Mouse (Mus musculus) embryo, embryonic 9.5 days (tissue): ENCODE measurements around the gene Traf5.

Experiments used
- DNase-seq: peaks from one replicate; pipeline ENCODE4 v3.0.0-alpha.2; 2017; ENCODE audit errors: extremely low spot score

Gene Traf5

DNA sequence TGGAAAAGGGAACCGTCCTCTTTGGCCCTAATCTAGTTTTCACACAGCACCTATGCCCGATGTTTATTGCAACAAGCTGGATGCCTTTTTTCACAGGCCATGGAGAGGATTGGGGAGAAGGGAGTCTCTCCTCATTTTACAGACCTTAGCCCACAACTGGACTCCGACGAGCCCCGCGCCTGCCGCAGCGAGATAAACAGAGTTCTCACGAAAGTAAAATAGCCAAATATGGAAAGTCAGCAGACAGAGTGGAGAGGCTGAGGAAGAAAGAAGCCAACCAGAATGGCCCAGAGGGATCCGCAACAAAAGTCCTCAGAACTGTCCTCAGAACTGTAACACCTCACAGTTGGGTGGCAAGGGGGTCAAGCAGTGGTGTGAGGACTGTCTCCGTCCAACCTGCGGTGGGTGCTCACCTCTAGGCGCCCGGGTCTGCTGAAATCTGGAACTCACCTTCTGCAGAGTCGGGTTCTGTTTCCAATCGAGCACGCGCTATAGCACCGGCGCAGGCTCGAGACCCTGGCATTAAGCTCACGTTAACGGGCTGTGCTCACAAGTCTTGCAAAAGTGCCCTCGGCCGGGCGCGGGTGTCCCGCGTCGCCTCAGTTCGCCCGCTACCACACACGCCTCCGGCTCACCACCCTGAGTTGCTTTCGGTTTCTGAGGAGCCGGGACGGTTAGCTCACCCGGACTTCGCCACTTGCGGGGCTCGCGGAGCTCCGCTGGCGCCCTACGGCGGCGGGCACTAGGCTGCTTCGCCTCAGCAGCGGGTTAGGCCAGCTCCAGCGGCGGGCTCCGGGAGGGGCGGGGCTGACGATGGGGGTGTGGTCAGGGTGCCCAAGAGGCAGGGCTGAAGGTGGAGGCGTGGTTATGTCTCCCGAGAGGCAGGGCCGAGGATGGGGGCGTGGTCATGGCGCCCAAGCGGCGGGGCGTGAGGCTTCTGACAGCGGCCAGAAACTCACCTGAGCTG is at the start of gene Traf5:
TSS of gene Traf5 (minus strand) at position 754 of the 967 bp plus-strand sequence.
- peak; percentile 96 for DNase-seq

DNA sequence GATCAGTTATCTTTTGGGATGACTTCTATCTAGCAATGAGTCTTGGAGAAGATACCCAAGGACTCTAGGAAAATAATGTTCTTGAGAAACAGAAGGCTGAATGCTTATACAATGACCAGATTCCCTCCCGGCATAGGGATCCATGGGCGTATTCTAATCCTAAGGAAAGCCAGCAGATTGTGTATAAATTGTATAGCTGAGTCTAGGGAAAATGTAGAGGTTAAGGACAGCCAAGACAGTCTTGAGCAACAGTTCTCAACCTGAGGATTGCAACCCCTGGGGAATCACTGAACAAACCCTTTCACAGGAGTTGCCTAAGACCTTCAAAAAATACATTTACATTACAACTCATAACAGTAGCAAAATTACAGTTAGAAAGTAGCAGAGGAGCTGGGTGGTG is 48.0 kb upstream of the Traf5 start:
- no peak for DNase-seq

DNA sequence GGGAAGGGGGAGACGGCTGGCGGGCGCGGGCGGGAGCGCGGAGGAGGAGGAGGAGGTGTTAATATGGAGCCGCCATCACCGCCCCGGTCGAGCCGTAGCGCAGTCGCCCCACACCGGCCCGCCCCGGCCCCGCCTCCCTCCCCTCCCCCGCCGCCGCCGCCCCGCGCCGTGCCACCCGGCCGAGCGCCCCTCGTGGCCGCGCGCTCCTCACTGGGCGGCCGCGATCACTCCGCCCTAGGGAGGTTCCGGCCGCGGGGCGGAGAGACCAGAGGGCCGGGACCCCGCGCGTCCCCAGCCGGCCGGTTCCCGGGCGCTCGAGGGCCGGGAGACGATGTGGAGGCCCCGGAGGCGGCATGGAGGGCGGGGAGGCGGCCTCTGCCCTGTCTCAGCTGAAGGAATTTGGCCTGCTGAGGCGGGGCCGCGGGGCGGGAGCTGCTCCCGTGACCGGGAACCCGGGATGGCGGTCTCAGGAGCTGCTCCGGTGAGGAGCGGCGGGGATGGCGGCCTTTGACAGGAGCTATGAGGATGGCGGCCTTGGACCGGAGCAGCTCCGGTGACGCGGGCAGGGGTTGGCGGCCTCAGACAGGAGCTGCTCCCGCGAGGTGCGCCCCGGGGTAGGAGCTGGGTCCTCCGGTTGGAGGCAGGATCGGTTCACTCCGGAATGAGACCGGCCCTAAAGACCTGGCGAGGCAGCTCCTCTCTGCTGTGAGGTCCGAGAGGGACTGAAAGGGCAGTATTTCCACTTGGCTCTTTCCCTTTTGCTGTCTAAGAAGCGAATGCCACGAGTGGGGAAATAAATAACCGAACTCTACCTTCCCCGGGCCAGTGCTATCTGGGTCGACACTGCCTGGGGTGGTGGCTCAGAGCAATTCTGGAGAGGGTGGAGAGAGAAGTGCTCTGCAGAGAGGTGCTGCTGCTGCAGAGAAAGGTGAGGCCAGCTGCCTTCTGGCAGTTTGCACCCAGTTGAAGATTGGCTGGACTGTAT is 45.9 kb upstream of the Traf5 start, which contains the start of gene Rcor3:
TSS of gene Rcor3 (minus strand) at position 137 of the 985 bp plus-strand sequence.
- DNase-seq: peak; percentile 85

DNA sequence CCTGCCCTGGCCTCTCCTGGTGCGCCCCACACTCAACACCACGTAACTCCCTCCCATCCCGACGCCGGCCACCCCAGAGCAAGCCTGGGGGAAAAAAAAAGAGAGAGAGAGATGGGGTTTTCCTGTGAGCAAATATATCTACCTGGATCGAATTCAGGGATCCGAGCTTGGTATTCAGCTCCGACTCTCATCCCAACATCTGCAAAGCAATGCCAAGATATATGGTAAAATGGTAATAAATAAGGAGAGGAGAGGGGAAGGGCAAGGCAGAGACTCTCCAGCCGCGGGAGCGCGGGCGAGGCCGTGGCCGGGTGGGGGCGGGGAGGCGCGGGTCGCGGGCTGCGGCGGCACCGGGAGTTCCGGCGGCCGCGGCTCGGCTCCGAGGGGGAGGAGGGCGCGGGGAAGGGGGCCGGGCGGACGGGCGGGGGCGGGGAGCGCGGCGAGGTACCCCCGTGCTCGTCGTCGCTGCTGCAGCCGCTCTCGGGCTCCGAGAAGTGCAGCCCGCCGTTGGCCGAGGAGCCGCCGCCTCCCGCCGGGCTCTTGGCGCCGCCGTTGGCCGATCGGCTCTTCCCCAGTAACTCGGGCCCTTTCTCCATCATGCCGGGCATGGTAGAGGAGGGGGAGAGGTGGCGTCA is 45.0 kb upstream of the Traf5 start:
- DNase-seq: no peak

DNA sequence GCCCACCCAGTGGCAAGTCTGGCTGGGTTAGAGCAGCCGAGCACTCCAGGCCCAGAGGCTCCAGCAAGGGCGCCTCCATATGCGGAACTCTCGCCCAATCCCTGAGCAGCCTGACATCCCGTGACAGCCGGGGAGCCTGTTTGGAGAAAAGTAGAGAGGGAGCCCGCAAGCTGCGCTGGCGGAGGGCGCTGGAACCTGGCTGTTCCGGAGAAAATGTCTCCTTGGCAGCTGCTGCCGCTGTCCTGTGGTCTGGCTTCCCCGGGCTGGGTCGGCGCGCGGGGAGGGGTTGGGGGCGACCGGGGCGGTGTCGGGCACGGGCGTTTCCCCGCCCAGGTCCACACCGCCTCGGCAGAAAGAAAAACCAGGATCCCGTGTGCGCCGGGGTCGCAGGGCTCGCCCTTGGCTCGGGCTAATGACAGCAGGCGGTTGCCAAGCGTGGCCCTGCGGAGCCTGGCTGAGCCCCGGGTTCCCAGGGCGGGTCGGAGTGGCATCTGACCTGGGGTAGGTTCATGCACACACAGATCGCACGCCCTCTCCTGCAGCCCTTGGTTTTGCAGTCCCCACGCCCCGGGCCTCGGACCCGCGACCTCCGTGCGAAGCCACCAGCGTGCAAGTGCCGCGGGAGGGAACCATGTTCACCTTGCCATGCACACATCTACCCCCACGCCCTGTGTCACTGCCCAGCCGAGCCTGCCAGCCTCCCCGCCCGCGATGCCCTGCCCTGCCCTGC is 44.4 kb upstream of the Traf5 start:
- DNase-seq: peak; percentile 85

DNA sequence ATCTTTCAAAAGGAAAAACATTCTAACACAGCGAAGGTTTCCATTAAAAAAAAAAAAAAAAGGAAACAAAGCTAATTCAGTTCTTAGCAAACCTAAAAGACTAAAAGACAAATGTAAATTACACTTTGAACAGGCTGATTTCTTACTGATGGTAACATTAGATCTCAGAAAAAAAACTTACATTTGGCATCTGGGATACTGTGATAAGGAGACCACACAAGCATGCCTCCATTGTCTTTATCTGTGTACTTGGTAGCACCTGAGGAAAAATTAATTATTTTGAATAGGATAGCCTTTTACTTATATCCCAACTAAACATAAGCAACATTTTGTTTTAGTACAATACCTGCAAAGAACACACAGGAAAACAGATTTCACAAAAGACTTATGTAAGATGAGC is 37.8 kb upstream of the Traf5 start:
- DNase-seq: no peak

DNA sequence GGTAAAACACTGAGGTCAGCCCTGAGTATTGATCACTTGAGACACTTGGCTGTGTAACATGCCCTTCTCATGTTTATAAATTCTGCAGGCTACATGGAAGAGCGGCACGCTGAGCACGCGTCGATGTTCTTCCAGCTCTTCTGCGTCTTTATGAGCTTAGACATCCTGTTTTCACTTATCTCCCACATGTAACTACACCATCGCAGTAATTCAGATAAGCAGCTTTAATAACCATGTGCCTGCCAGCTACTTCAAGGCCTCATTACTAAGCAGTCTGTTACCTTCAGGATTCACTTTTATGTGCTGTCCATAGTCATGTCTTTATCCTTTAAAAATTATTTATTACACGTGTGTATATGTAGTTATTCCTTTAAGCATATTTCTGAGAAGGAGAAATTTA is 36.0 kb upstream of the Traf5 start:
- DNase-seq: no peak

DNA sequence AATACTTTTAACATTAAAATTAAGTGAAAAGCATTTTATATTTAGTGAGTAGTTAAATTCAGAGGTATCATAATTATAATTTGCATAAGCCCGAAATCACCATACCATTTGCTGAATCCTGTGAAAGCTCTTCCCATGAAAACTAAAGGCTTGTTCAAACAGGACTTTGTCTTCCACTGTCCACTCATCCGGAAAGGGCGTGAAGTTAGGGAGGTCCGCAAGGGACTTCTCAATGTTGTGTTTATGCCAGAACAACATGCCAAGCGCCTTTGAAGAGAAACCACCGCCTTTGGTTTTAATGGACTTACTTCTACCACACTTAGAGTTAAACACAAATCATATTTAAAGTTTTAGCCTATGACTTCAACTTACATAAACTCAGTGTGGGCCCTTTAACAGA is 33.4 kb upstream of the Traf5 start:
- DNase-seq: no peak

DNA sequence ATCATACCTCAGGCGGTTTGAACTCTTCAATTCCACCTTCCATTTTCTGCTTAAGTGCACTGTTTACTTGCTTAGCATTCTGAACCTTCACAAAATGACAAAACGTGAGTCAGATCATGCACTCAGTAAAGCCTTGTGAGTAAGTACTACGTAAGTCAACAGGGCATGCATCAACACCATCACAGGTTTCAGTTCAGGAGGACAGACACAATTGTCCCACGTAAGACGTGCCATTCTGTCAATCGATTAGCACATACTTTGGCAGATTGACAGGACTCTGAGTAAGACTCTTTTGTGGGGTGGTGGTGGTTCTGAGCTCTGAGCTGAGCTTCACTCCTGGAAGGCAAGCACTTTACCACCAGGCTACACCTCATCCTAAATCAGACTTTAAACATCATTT is 23.9 kb upstream of the Traf5 start:
- DNase-seq: no peak

DNA sequence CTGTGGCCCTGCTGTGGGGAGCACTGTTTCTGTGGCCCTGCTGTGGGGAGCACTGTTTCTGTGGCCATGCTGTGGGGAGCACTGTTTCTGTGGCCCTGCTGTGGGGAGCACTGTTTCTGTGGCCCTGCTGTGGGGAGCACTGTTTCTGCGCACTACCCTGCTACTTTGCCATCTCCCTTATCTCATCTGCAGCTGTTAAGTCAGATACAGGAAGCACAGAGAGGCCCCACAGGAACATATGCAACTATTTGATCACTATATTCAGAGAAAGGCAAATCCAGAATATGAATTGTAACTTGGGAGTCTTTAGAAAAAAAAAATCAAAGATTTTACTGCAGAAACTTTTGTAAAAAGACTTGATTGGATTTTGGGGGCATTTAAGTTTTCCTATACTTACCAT is 23.0 kb upstream of the Traf5 start:
- no peak for DNase-seq

DNA sequence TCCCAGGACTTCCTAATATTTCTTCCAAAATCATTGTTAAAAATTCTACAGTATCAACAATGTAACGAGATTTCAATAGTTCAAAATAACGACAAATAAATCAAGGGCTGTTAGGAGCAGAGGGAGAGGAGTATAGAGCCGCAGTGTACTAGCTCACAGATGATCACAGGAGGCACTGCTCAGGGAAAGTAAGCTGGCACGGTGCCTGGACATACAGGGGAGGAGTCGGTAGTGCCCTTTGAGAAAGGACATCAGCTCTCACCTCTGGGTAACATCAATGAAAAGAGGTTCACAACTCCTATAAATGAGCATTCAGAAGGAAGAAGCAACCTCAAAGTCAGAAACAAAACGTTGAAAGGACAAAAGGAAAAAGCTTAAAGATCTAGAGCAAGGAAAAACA is 16.8 kb upstream of the Traf5 start:
- no peak for DNase-seq

DNA sequence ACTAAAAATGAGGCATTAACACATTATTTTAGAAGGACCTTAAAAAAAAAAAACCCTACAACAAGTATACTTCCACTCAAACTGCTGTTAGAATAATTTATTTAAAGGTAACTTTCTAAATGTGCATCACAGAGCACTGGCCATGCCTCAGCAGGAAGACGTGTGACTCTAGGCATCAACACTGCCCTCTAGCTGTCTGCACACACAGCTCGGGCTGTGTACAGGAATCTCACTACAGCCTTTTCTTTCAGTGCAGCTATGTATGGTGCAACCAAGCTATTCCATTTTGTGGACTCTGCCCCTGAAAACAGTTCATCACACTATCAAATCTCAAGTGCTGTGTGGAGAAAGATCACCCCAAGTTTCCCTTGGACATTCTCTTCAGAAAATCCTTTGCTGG is 15.0 kb upstream of the Traf5 start:
- DNase-seq: no peak

DNA sequence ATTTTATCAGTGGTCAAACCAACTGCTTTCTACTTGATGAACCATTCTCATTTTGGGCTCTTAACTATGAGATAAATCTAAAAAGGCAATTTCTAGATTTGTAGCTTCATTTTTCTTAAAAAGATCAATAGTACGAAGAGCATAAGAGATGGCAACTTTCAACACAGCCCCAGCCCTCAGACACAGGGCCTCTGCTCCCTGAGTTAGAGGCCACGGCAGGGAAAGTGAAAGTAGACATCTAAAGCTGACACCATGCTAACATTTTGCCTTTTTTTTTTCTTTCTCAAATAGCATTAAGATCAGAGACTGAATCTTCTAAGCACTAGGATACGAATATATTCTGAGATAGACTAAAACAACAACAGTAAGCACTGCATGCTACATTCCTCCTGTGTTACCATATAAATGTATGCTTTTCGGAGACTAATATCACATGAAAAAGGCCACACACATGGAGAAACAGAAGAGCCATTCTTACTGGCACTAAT is 13.6 kb upstream of the Traf5 start:
- no peak for DNase-seq

DNA sequence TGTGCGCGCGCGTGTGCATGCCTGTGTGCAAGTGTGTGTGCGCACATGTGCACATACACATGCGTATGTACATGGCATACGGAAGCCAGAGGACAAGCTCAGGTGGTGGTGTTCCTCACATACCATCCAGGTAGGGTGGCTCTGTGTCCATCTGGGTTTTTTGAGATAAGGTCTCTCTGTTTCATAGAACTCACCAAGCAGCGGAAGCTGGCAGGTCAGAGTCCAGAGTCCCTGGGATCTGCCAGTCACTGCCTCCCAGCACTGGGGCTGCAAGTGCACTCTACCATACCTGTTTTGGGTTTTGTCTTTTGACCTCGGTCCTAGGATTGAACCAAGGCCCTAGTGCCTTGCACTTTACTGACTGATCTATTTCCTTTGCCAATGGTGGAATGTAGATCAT is 11.7 kb upstream of the Traf5 start:
- DNase-seq: no peak

DNA sequence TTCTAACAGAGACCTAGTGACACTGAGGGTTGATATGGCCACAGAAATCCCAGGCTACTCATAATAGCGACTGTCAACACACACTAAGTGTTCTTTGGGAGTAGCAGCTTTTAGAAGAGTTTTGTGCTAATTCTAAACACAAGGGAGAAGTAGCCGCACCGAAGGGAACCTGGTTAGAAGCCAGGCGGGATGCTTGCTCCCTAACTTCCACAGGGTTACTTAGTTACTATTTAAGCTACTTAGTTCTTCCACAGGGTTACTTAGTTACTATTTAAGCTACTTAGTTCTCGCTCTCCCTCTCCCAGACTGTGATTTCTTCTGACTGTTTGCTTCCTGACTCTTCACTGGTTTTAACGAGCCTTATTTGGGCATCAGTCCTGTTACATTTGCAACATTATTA is 10.8 kb upstream of the Traf5 start:
- DNase-seq: no peak

DNA sequence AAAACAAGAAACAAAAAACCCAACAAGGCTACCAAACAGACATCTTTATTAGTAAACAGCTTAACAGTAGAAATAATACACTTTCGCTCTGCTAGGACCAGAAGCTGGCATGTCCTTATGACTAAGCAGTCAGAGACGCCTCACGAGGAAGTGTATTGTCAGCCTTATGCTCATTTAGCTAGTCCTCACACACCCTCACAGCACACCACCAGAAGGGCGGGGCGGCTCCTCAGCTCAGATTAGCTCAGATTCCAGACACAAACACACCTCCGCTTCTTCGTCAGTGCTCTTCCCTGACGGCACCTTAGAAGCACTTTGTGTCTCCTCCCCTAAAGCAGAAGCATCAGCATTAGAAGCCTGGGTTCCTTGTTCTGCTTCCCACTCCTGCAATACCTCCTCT is 9.0 kb upstream of the Traf5 start:
- DNase-seq: no peak

DNA sequence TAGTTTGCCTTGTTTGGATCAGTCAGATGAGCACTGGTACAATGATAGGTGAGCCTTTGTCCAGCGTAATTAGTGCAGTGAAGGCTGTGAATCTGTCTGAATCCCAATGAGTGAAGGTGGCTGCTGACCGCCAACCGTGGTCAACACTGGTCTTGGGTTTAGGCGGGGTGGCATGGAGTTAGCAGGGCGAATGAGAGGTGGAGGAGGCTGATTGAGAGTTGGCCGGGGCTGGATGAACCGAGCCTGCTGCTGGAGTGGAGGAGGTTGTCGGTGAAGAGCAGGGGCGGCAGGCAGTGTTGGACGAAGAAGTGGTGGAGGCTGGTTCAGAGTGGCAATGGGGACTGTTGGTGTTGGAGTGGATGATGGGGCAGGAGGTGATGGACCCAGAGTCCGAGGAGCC is 8.4 kb upstream of the Traf5 start:
- no peak for DNase-seq

DNA sequence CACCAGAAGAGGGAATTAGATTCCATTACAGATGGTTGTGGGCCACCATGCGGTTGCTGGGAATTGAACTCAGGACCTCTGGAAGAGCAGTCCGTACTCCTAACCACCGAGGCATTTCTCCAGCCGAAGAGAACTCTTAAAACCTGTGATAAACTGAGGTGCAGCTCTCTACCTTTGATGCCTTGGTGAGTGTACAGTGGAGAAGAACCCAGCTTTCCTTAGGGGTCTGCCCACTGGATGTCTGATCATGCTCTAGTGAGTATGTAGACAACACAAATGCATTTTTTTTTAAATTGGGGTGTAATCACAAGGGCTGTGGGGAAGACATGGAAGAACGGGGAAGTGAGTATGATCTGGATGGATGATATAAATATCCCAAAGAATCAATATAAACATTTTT is 3.3 kb upstream of the Traf5 start:
- DNase-seq: no peak

DNA sequence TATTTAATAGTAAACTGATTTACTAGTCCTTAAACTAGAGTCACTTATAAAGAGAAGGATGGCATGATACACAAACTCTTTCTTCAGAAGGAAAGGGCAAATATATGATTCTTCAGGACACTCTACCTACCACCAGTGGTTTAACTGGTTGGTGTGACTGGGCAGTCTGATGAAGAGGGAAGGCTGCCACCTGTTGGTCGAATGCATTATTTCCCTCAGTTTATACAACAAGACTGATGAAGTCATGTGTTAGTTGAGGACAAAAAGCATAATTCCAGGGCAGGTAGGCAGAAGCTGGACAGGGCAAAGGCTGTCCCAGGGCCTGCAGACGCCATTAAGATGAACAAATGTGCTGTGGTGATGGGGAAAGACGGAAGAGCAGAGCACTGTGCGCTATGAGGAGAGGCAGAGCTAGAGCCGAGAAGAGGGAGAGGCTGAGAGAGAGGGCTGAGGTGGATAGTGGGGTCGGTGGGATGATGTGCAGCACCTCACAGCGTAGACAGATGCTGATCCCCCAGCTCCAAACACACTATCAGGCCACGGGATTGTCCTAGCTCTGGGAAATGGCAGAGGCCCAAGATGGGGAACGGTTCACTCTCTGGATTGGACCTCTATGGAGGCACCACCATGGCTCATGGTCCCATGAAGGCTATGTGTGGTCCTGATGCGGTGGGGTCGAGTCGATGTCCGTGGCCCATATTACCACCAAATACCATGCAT is 2.3 kb upstream of the Traf5 start:
- peak; percentile 43 for DNase-seq

DNA sequence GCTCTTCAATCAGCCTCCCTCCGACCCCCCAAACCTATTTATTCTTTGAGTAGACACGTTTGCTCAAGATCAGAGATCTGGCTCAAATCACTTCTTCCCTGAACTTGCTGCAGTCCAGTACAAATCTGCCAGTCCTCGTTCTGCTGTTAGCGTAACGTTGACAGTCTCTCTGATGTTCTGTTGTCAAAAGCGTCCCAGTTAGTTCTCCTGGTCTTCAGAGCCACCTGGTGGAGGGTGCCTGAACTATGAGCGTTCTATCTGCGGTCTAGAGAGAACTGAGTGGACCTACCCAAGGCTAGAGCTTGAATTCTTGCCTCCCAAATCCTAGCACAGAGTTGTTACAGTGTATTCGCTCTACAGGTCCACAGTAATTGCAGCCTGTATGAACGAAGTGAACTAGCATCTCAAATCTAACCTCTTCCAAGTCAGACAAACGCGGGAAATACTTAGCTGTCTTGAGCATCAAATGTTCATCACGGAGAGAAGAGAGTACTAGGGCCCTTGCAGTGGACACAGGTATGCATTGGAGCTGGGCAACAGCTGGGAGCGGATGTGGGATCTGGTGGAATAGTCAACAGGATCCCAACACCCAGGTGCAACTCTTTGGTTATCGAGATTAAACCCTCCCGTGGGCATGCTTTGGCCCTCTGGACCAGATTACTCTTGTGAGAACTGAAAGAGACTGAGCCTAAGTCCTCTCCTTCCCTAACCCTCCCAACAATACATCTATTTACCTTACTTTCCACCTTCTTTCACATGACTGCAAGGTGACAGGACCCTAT is 711 bp upstream of the Traf5 start:
- DNase-seq: peak; percentile 78
